Mouse (Mus musculus): ENCODE measurements around the gene Prkcd. TPM values are rescaled to one million over a fixed set of nuclear protein-coding genes. Genes with fewer than 3 reads are reported as not detected.

Prkcd gene
- total and polyA plus RNA-seq, 2 experiments from 2014 or later = 14.9 to 19.3 TPM

- no peaks in the 10 kb centered on the region for H3K9me3 ChIP-seq (replicated peaks; ENCODE audit: control insufficient read depth, low read length)
- no peak for ATAC-seq (ENCODE audit: insufficient read depth, low read depth)
- no peak overlapping the region for H3K9ac ChIP-seq (replicated peaks; ENCODE audit: low read depth, low read length)
- H3K4me2 ChIP-seq (ENCODE audit: low read depth, low read length) = no peak overlapping the region
- H3K4me1 ChIP-seq (ENCODE audit: control insufficient read depth, insufficient read depth) = peaks cover 18% of the 10 kb centered on the region
- no peak overlapping the region for H3K4me3 ChIP-seq (ENCODE audit: low read depth, low read length)
- no peak overlapping the region for H3K27ac ChIP-seq (ENCODE audit: low read depth)
- no peaks in the 10 kb centered on the region for H3K36me3 ChIP-seq (replicated peaks; ENCODE audit: control insufficient read depth, insufficient read depth, low read length)
- no peak for DNase-seq (ENCODE audit: low spot score)
- H3K27me3 ChIP-seq (ENCODE audit: control insufficient read depth, insufficient read depth, low read length) = no peaks in the 10 kb centered on the region
- TF ChIP-seq CTCF (IDR thresholded peaks at IDR 0.05; ENCODE audit: low read depth) = no peak
- no peak for TF ChIP-seq EP300 (IDR thresholded peaks at IDR 0.05; ENCODE audit: low read depth)
- WGBS = 56% methylated on average over 2 of the region's 2 CpGs
Observed at GRCm38 (mm10) chr14:30641748-30642147, 15.7 kb upstream of the Prkcd start.

DNA sequence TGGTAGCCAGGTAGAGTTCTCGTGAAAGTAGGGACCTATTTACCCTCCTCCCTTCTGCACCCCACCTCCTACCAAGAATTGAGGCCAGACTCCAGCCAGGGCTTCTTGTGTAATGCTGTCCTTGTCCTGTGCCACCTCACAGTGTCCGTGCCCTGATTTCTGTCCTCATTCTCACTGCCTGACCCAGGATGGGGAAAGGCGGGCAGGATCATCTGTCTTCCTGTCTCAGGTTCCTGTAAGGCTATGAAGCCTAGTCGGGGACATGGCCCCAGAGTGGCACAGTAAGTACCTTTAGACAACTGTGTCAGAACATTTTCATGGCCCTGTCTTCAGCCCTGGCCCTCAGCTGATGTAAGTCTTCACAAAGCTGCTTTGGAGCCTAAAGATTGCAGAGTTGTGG is 12.7 kb upstream of the Prkcd start:
- ATAC-seq (ENCODE audit: insufficient read depth, low read depth) = no peak
- H3K27ac ChIP-seq (ENCODE audit: low read depth) = peak overlapping the region; percentile 60
- 69% methylated on average over 4 of the region's 4 CpGs for WGBS

GRCm38 (mm10) chr14:30638009-30638408 is 12.0 kb upstream of the Prkcd start:
- H3K4me2 ChIP-seq (ENCODE audit: low read depth, low read length) = no peak overlapping the region
- peak overlapping the region; percentile 60 for H3K27ac ChIP-seq (ENCODE audit: low read depth)
- no peak overlapping the region for H3K9ac ChIP-seq (replicated peaks; ENCODE audit: low read depth, low read length)
- ATAC-seq (ENCODE audit: insufficient read depth, low read depth) = peak; percentile 88
- peak; percentile 44 for DNase-seq (ENCODE audit: low spot score)
- no peaks in the 10 kb centered on the region for H3K27me3 ChIP-seq (ENCODE audit: control insufficient read depth, insufficient read depth, low read length)
- peaks cover 18% of the 10 kb centered on the region for H3K4me1 ChIP-seq (ENCODE audit: control insufficient read depth, insufficient read depth)
- no peak overlapping the region for H3K4me3 ChIP-seq (ENCODE audit: low read depth, low read length)
- no peaks in the 10 kb centered on the region for H3K36me3 ChIP-seq (replicated peaks; ENCODE audit: control insufficient read depth, insufficient read depth, low read length)
- 21% methylated on average over 4 of the region's 4 CpGs for WGBS
- TF ChIP-seq EP300 (IDR thresholded peaks at IDR 0.05; ENCODE audit: low read depth) = no peak
- TF ChIP-seq CTCF (IDR thresholded peaks at IDR 0.05; ENCODE audit: low read depth) = no peak
- no peaks in the 10 kb centered on the region for H3K9me3 ChIP-seq (replicated peaks; ENCODE audit: control insufficient read depth, low read length)

More for the DNA sequence above, 12.7 kb upstream of the Prkcd start:
- Histone ChIP-seq H3K36me3 (replicated peaks; ENCODE audit: control insufficient read depth, insufficient read depth, low read length) (no peaks in the 10 kb centered on the region), H3K4me3 (ENCODE audit: low read depth, low read length) (no peak overlapping the region), H3K9ac (replicated peaks; ENCODE audit: low read depth, low read length) (no peak overlapping the region), H3K27me3 (ENCODE audit: control insufficient read depth, insufficient read depth, low read length) (no peaks in the 10 kb centered on the region), H3K4me1 (ENCODE audit: control insufficient read depth, insufficient read depth) (peaks cover 18% of the 10 kb centered on the region), H3K9me3 (replicated peaks; ENCODE audit: control insufficient read depth, low read length) (no peaks in the 10 kb centered on the region), H3K4me2 (ENCODE audit: low read depth, low read length) (no peak overlapping the region)
- no peak for DNase-seq (ENCODE audit: low spot score)
- TF ChIP-seq EP300 (IDR thresholded peaks at IDR 0.05; ENCODE audit: low read depth) (no peak), CTCF (IDR thresholded peaks at IDR 0.05; ENCODE audit: low read depth) (no peak)

GRCm38 (mm10) chr14:30637087-30637486 is 11.1 kb upstream of the Prkcd start:
- H3K4me3 ChIP-seq (ENCODE audit: low read depth, low read length) = no peak overlapping the region
- no peak for TF ChIP-seq EP300 (IDR thresholded peaks at IDR 0.05; ENCODE audit: low read depth)
- TF ChIP-seq CTCF (IDR thresholded peaks at IDR 0.05; ENCODE audit: low read depth) = no peak
- DNase-seq (ENCODE audit: low spot score) = no peak
- no peaks in the 10 kb centered on the region for H3K9me3 ChIP-seq (replicated peaks; ENCODE audit: control insufficient read depth, low read length)
- H3K27me3 ChIP-seq (ENCODE audit: control insufficient read depth, insufficient read depth, low read length) = no peaks in the 10 kb centered on the region
- H3K27ac ChIP-seq (ENCODE audit: low read depth) = peak overlapping the region; percentile 60
- no peaks in the 10 kb centered on the region for H3K36me3 ChIP-seq (replicated peaks; ENCODE audit: control insufficient read depth, insufficient read depth, low read length)
- H3K4me2 ChIP-seq (ENCODE audit: low read depth, low read length) = no peak overlapping the region
- no peak for ATAC-seq (ENCODE audit: insufficient read depth, low read depth)
- 57% methylated on average over 2 of the region's 2 CpGs for WGBS
- H3K9ac ChIP-seq (replicated peaks; ENCODE audit: low read depth, low read length) = no peak overlapping the region
- H3K4me1 ChIP-seq (ENCODE audit: control insufficient read depth, insufficient read depth) = peaks cover 18% of the 10 kb centered on the region

DNA sequence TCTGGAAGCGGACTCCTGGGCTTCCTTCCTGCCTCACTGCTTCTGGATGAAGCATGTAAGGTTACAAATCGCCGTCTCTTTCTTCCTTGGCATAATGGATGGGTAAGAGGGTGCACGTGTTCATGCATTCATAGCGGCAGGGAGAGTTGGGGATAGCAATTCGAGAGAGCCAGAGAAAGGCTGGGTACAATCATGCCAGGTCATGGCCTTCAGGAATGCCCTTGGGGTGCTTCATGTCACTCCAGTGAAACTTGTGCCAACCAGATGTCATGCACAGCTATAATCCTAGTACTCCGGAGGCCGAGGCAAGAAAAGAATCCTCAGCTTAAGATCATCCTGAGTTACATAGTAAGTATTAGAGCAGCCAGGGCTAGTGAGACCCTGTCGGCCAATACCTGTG is 10.5 kb upstream of the Prkcd start:
- ATAC-seq (ENCODE audit: insufficient read depth, low read depth) (no peak), DNase-seq (ENCODE audit: low spot score) (no peak)
- TF ChIP-seq CTCF (IDR thresholded peaks at IDR 0.05; ENCODE audit: low read depth) (no peak), EP300 (IDR thresholded peaks at IDR 0.05; ENCODE audit: low read depth) (no peak)
- H3K9me3 ChIP-seq (replicated peaks; ENCODE audit: control insufficient read depth, low read length) = no peaks in the 10 kb centered on the region
- no peak overlapping the region for H3K4me2 ChIP-seq (ENCODE audit: low read depth, low read length)
- H3K27me3 ChIP-seq (ENCODE audit: control insufficient read depth, insufficient read depth, low read length) = no peaks in the 10 kb centered on the region
- H3K4me3 ChIP-seq (ENCODE audit: low read depth, low read length) = no peak overlapping the region
- no peak overlapping the region for H3K9ac ChIP-seq (replicated peaks; ENCODE audit: low read depth, low read length)
- H3K36me3 ChIP-seq (replicated peaks; ENCODE audit: control insufficient read depth, insufficient read depth, low read length) = no peaks in the 10 kb centered on the region
- WGBS = 74% methylated on average over 9 of the region's 9 CpGs
- H3K27ac ChIP-seq (ENCODE audit: low read depth) = no peak overlapping the region
- H3K4me1 ChIP-seq (ENCODE audit: control insufficient read depth, insufficient read depth) = peaks cover 18% of the 10 kb centered on the region

- ATAC-seq (ENCODE audit: insufficient read depth, low read depth) (no peak), DNase-seq (ENCODE audit: low spot score) (no peak)
- no peak for TF ChIP-seq CTCF (IDR thresholded peaks at IDR 0.05; ENCODE audit: low read depth)
- TF ChIP-seq EP300 (IDR thresholded peaks at IDR 0.05; ENCODE audit: low read depth) = no peak
- H3K27ac ChIP-seq (ENCODE audit: low read depth) = no peak overlapping the region
- WGBS = 72% methylated on average over 13 of the region's 13 CpGs
- H3K4me1 ChIP-seq (ENCODE audit: control insufficient read depth, insufficient read depth) = peaks cover 22% of the 10 kb centered on the region
- no peaks in the 10 kb centered on the region for H3K36me3 ChIP-seq (replicated peaks; ENCODE audit: control insufficient read depth, insufficient read depth, low read length)
- no peak overlapping the region for H3K4me2 ChIP-seq (ENCODE audit: low read depth, low read length)
- no peaks in the 10 kb centered on the region for H3K27me3 ChIP-seq (ENCODE audit: control insufficient read depth, insufficient read depth, low read length)
- H3K9ac ChIP-seq (replicated peaks; ENCODE audit: low read depth, low read length) = no peak overlapping the region
- no peaks in the 10 kb centered on the region for H3K9me3 ChIP-seq (replicated peaks; ENCODE audit: control insufficient read depth, low read length)
- no peak overlapping the region for H3K4me3 ChIP-seq (ENCODE audit: low read depth, low read length)
Observed at GRCm38 (mm10) chr14:30635219-30635910, 9.4 kb upstream of the Prkcd start.

All from heart, postnatal 0 days (tissue).